Mouse (Mus musculus): ENCODE measurements around the gene Vps53. TPM values are rescaled to one million over a fixed set of nuclear protein-coding genes. Genes with fewer than 3 reads are reported as not detected.
"Not testable (repeated sequence)": the region's sequence is repeated elsewhere in the genome, so short reads cannot be mapped to it uniquely, and the experiment has no call there.

Vps53 gene
- polyA plus RNA-seq, 2 experiments = 9.4 to 12.7 TPM

DNA sequence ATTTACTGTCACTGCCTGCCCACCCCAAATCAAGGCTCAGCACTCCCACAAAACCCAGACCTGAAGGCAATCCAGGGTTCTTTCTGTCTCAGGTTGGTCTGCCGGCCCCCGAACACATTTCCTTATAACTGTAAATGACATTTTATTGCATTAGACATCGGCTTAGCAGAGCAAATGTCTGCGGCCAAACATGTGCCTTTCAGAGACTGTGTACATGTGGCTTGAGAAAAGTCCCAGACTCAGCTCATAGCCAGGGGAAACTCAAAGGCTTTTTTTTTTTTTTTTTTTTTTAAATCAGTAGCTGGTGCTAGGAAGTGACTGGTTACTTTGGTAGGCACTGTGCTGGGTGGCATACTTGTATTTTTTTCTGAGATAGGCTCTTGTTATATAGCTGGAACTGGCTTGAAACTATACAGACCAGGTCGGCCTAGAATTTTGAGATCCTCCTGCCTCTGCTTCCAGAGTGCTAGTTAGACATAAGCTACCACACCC is 36.6 kb upstream of the Vps53 start:
- Histone ChIP-seq H3K9me3 (ENCODE audit: control insufficient read depth, low read length) (no peaks in the 10 kb centered on the region), H3K27ac (no peak overlapping the region), H3K36me3 (replicated peaks; ENCODE audit: control insufficient read depth, insufficient read depth, low read depth) (peaks cover 11% of the 10 kb centered on the region), H3K4me3 (ENCODE audit: insufficient read depth in 1 of 2, low read depth in 2 of 2, low read length in 2 of 2) (peak overlapping the region; percentile 76 to 83), H3K27me3 (ENCODE audit: control insufficient read depth, insufficient read depth, low read length) (no peaks in the 10 kb centered on the region), H3K4me2 (ENCODE audit: low read depth) (peak overlapping the region; percentile 83), H3K4me1 (replicated peaks; ENCODE audit: control insufficient read depth in 2 of 2, insufficient read depth in 2 of 2, low read length in 1 of 2) (peaks cover 5 to 15% of the 10 kb centered on the region in 2 experiments; a peak in 3 of 4 replicates), H3K9ac (replicated peaks) (no peak overlapping the region)
- DNase-seq (ENCODE audit: low read depth in 3 of 3, low spot score in 3 of 3) = no peak
- WGBS (ENCODE audit: insufficient replicate concordance) = 85% methylated on average over 5 of the region's 5 CpGs
- no peak for ATAC-seq (ENCODE audit: insufficient read depth)
- TF ChIP-seq CTCF (IDR thresholded peaks at IDR 0.05; ENCODE audit: low read depth) = no peak
- TF ChIP-seq EP300 (IDR thresholded peaks at IDR 0.05; ENCODE audit: low read depth) = no peak

DNA sequence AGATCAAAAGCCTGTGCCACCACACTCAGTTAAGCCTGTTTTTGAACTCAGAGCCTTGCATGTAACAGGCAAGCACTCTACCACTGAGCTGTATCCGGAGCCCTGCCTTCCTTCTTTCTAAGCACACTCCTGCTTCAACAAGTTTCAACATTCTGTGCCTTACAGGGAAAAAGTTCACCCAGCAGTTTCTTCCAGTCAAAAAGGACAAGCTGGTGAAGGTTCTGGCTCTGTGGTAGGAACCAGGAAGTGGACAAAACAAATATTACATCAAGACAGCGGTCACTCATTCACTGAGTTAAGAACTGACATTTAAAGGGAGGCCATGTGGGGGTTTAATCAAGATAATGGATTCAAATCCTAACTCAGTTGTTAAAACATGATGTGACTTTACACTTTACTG is 35.6 kb upstream of the Vps53 start:
- 84% methylated on average over 2 of the region's 2 CpGs for WGBS (ENCODE audit: insufficient replicate concordance)
- no peak for DNase-seq (ENCODE audit: low read depth in 3 of 3, low spot score in 3 of 3)
- no peaks in the 10 kb centered on the region for H3K9me3 ChIP-seq (ENCODE audit: control insufficient read depth, low read length)
- H3K4me3 ChIP-seq (ENCODE audit: insufficient read depth in 1 of 2, low read depth in 2 of 2, low read length in 2 of 2) = no peak overlapping the region
- ATAC-seq (ENCODE audit: insufficient read depth) = no peak
- H3K9ac ChIP-seq (replicated peaks) = no peak overlapping the region; the same call in 1 of the 2 replicates
- peaks cover 5 to 15% of the 10 kb centered on the region in 2 experiments; a peak in 3 of 4 replicates for H3K4me1 ChIP-seq (replicated peaks; ENCODE audit: control insufficient read depth in 2 of 2, insufficient read depth in 2 of 2, low read length in 1 of 2)
- no peak overlapping the region for H3K27ac ChIP-seq
- no peak overlapping the region for H3K4me2 ChIP-seq (ENCODE audit: low read depth)
- TF ChIP-seq EP300 (IDR thresholded peaks at IDR 0.05; ENCODE audit: low read depth) = no peak
- TF ChIP-seq CTCF (IDR thresholded peaks at IDR 0.05; ENCODE audit: low read depth) = no peak
- H3K36me3 ChIP-seq (replicated peaks; ENCODE audit: control insufficient read depth, insufficient read depth, low read depth) = peaks cover 11% of the 10 kb centered on the region
- H3K27me3 ChIP-seq (ENCODE audit: control insufficient read depth, insufficient read depth, low read length) = no peaks in the 10 kb centered on the region

DNA sequence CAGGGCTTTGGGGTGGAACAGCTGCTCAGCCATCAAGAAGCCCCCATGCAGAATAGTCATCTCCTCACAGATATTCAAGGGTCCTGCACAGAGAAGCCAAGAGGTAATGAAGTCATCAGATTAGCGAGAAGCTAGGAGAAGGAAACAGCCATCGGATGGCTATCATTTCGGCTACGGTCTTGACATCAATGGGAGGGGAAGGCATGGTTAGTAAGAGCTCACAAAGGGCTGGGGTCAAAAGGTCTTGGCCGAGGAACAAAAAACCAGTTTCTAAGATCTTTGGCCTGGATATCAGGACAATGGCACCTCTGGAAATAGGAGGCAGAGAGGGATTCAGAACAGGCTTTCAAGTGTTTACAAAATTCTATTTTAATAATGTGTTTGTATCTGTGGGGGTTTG is 34.4 kb upstream of the Vps53 start:
- ATAC-seq (ENCODE audit: insufficient read depth) (no peak), DNase-seq (ENCODE audit: low read depth in 3 of 3, low spot score in 3 of 3) (no peak)
- H3K27me3 ChIP-seq (ENCODE audit: control insufficient read depth, insufficient read depth, low read length) = no peaks in the 10 kb centered on the region
- H3K9me3 ChIP-seq (ENCODE audit: control insufficient read depth, low read length) = no peaks in the 10 kb centered on the region
- peaks cover 5 to 15% of the 10 kb centered on the region in 2 experiments; a peak in 3 of 4 replicates for H3K4me1 ChIP-seq (replicated peaks; ENCODE audit: control insufficient read depth in 2 of 2, insufficient read depth in 2 of 2, low read length in 1 of 2)
- no peak overlapping the region for H3K4me2 ChIP-seq (ENCODE audit: low read depth)
- H3K4me3 ChIP-seq (ENCODE audit: insufficient read depth in 1 of 2, low read depth in 2 of 2, low read length in 2 of 2) = no peak overlapping the region
- no peak for TF ChIP-seq EP300 (IDR thresholded peaks at IDR 0.05; ENCODE audit: low read depth)
- no peak for TF ChIP-seq CTCF (IDR thresholded peaks at IDR 0.05; ENCODE audit: low read depth)
- no peak overlapping the region for H3K27ac ChIP-seq
- H3K36me3 ChIP-seq (replicated peaks; ENCODE audit: control insufficient read depth, insufficient read depth, low read depth) = peaks cover 11% of the 10 kb centered on the region
- WGBS (ENCODE audit: insufficient replicate concordance) = 79% methylated on average over 5 of the region's 5 CpGs
- H3K9ac ChIP-seq (replicated peaks) = no peak overlapping the region

DNA sequence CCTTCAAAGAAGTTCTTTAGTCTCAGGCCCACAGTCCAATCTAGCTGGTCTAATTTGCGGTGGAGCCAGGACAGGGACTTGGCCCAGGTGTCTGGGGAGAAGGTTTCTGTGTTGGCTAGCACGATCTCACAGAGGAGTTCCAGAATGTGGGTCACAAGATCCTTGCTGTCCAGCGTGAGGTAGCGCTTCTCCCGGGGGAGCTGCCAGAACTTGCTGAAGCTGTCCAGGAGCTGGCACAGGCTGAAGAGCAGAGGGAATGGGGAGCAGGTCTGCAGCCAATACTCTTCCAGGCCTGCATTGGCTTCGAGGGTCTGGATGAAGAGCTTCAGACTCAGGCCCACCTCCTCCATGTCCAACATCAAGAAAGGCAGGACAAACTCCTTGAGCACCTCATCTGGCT is 32.1 kb upstream of the Vps53 start:
- 79% methylated on average over 2 of the region's 6 CpGs for WGBS (ENCODE audit: insufficient replicate concordance)
- H3K27ac ChIP-seq; H3K9me3 ChIP-seq (ENCODE audit: control insufficient read depth, low read length); H3K9ac ChIP-seq (replicated peaks); ATAC-seq (ENCODE audit: insufficient read depth); H3K4me1 ChIP-seq (replicated peaks; ENCODE audit: control insufficient read depth in 2 of 2, insufficient read depth in 2 of 2, low read length in 1 of 2); H3K4me2 ChIP-seq (ENCODE audit: low read depth); DNase-seq (ENCODE audit: low read depth in 3 of 3, low spot score in 3 of 3); H3K27me3 ChIP-seq (ENCODE audit: control insufficient read depth, insufficient read depth, low read length); H3K4me3 ChIP-seq (ENCODE audit: insufficient read depth in 1 of 2, low read depth in 2 of 2, low read length in 2 of 2): not testable (repeated sequence)
- peaks cover 11% of the 10 kb centered on the region for H3K36me3 ChIP-seq (replicated peaks; ENCODE audit: control insufficient read depth, insufficient read depth, low read depth)

DNA sequence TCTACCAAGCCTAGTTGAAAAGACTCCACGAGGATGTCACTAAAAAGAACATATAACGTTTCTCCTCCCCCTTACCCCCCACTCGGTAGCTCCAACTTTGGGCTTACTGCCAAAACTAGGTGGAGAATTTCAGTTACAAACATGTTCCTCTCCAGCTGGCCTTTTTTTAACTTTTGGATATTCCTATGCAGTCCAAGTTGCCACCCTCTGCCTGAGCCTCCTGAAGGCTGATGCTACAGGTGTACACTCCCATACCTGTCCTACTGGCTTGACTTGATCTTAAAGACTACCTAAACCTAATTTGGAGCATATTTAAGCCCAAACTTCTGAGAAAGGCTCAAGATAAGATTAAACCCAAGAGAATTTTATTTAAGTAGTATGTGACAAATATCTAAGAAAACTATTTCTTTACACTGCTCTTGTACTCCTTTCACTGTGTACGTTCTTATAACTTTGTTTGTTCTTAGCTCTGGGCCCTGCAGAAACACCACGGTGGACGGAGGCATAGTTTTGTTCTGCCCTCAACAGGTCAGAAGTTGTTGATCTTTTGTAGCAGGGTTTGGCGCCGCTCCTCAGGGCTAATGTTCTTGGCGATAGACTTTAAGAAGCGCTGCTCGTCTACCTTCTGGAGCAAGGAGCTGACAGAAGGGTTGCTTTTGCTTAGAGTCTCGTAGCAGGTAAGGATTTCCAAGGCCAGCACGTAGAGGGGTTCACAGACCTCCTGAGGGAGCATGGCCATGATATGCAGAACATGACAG is 31.0 kb upstream of the Vps53 start:
- H3K4me3 ChIP-seq (ENCODE audit: insufficient read depth in 1 of 2, low read depth in 2 of 2, low read length in 2 of 2) = no peak overlapping the region
- no peaks in the 10 kb centered on the region for H3K4me1 ChIP-seq (replicated peaks; ENCODE audit: control insufficient read depth in 2 of 2, insufficient read depth in 2 of 2, low read length in 1 of 2)
- peaks cover 11% of the 10 kb centered on the region for H3K36me3 ChIP-seq (replicated peaks; ENCODE audit: control insufficient read depth, insufficient read depth, low read depth)
- no peak overlapping the region for H3K27ac ChIP-seq
- TF ChIP-seq CTCF (IDR thresholded peaks at IDR 0.05; ENCODE audit: low read depth) (no peak), EP300 (IDR thresholded peaks at IDR 0.05; ENCODE audit: low read depth) (no peak)
- WGBS (ENCODE audit: insufficient replicate concordance) = 76% methylated on average over 13 of the region's 13 CpGs
- DNase-seq (ENCODE audit: low read depth in 3 of 3, low spot score in 3 of 3) (no peak), ATAC-seq (ENCODE audit: insufficient read depth) (no peak)
- H3K9ac ChIP-seq (replicated peaks) = no peak overlapping the region
- H3K27me3 ChIP-seq (ENCODE audit: control insufficient read depth, insufficient read depth, low read length) = no peaks in the 10 kb centered on the region
- H3K9me3 ChIP-seq (ENCODE audit: control insufficient read depth, low read length) = no peaks in the 10 kb centered on the region
- no peak overlapping the region for H3K4me2 ChIP-seq (ENCODE audit: low read depth)

All from liver, embryonic 14.5 days (tissue).